8 mouse cellular contexts compared by ENCODE assay signal in genomic region chr13:37562652-37563051, GRCm38 (mm10).
DNase-seq lines count a peak whose midpoint lies in the region; ATAC-seq and TF ChIP-seq lines count a peak whose summit lies in the region.

No protein-coding gene starts in this region.

- no peaks in the 10 kb centered on the region for H3K27me3 ChIP-seq in hindbrain, embryonic 13.5 days
- H3K27me3 ChIP-seq in hindbrain, embryonic 16.5 days (replicated peaks; ENCODE audit: control insufficient read depth, insufficient read depth, low read length): no peaks in the 10 kb centered on the region
- no peaks in the 10 kb centered on the region for H3K27me3 ChIP-seq in limb, embryonic 13.5 days
- no peaks in the 10 kb centered on the region for H3K27me3 ChIP-seq in neural tube, embryonic 15.5 days (replicated peaks)
- no peaks in the 10 kb centered on the region for H3K27me3 ChIP-seq in cerebellum, adult 2 months (ENCODE audit: control insufficient read depth, insufficient read depth, low read length)

- no peak overlapping the region for H3K4me2 ChIP-seq in hindbrain, embryonic 13.5 days
- no peak overlapping the region for H3K4me2 ChIP-seq in hindbrain, embryonic 16.5 days (ENCODE audit: low read length)
- H3K4me2 ChIP-seq in limb, embryonic 13.5 days (replicated peaks): no peak overlapping the region
- no peak overlapping the region for H3K4me2 ChIP-seq in neural tube, embryonic 15.5 days

- H3K9me3 ChIP-seq in hindbrain, embryonic 13.5 days: no peaks in the 10 kb centered on the region
- no peaks in the 10 kb centered on the region for H3K9me3 ChIP-seq in hindbrain, embryonic 16.5 days (ENCODE audit: control insufficient read depth, low read length)
- H3K9me3 ChIP-seq in limb, embryonic 13.5 days: no peaks in the 10 kb centered on the region
- H3K9me3 ChIP-seq in neural tube, embryonic 15.5 days (replicated peaks): no peaks in the 10 kb centered on the region

- ATAC-seq in hindbrain, embryonic 13.5 days (ENCODE audit: low FRiP score): no peak; the same call in 1 of the 2 replicates
- ATAC-seq in hindbrain, embryonic 16.5 days: no peak; the same call in 1 of the 2 replicates
- ATAC-seq in limb, embryonic 13.5 days (ENCODE audit: low FRiP score, low read depth): peak; percentile 45; the same call in 1 of the 2 replicates
- ATAC-seq in neural tube, embryonic 15.5 days (ENCODE audit: low FRiP score): no peak
- no peak for ATAC-seq in erythroid progenitor cell, adult 5-6 weeks (replicated peaks; ENCODE audit: low FRiP score, poor library complexity, severe bottlenecking)

- H3K36me3 ChIP-seq in hindbrain, embryonic 13.5 days: no peaks in the 10 kb centered on the region
- H3K36me3 ChIP-seq in hindbrain, embryonic 16.5 days (ENCODE audit: control insufficient read depth, insufficient read depth, low read length): no peaks in the 10 kb centered on the region
- H3K36me3 ChIP-seq in limb, embryonic 13.5 days: no peaks in the 10 kb centered on the region
- no peaks in the 10 kb centered on the region for H3K36me3 ChIP-seq in neural tube, embryonic 15.5 days

- H3K27ac ChIP-seq in hindbrain, embryonic 13.5 days: peak overlapping the region; percentile 36; the same call in 1 of the 2 replicates
- no peak overlapping the region for H3K27ac ChIP-seq in hindbrain, embryonic 16.5 days (ENCODE audit: low read depth, low read length)
- H3K27ac ChIP-seq in limb, embryonic 13.5 days: peak overlapping the region; percentile 55; the same call in 1 of the 2 replicates
- H3K27ac ChIP-seq in neural tube, embryonic 15.5 days (replicated peaks): 0 out of 2 replicates have a peak overlapping the region, but pooled peaks have one; percentile 3
- H3K27ac ChIP-seq in cerebellum, adult 2 months (ENCODE audit: insufficient read depth, low read length): no peak overlapping the region

- no peak for TF ChIP-seq POLR2A in cerebellum, adult 2 months (IDR thresholded peaks at IDR 0.05; ENCODE audit: borderline replicate concordance, insufficient read depth, low read length)

- H3K9ac ChIP-seq in hindbrain, embryonic 13.5 days: no peak overlapping the region
- H3K9ac ChIP-seq in hindbrain, embryonic 16.5 days (ENCODE audit: low read depth, low read length): no peak overlapping the region
- no peak overlapping the region for H3K9ac ChIP-seq in limb, embryonic 13.5 days
- no peak overlapping the region for H3K9ac ChIP-seq in neural tube, embryonic 15.5 days (replicated peaks)

- no peak overlapping the region for H3K4me3 ChIP-seq in hindbrain, embryonic 13.5 days
- no peak overlapping the region for H3K4me3 ChIP-seq in hindbrain, embryonic 16.5 days (ENCODE audit: low read length)
- no peak overlapping the region for H3K4me3 ChIP-seq in limb, embryonic 13.5 days
- no peak overlapping the region for H3K4me3 ChIP-seq in neural tube, embryonic 15.5 days (replicated peaks)
- H3K4me3 ChIP-seq in cerebellum, adult 2 months (replicated peaks; ENCODE audit: insufficient read depth, low read depth, low read length): no peak overlapping the region

- 37% methylated on average over 5 of the region's 5 CpGs for WGBS in hindbrain, embryonic 13.5 days
- WGBS in hindbrain, embryonic 16.5 days: 41% methylated on average over 5 of the region's 5 CpGs
- WGBS in limb, embryonic 13.5 days: 4% methylated on average over 5 of the region's 5 CpGs
- 18% methylated on average over 5 of the region's 5 CpGs for WGBS in neural tube, embryonic 15.5 days
- 41% methylated on average over 5 of the region's 5 CpGs for WGBS in cerebellum, adult 2 months

- no peak for TF ChIP-seq CTCF in cerebellum, adult 2 months (IDR thresholded peaks at IDR 0.05; ENCODE audit: borderline replicate concordance, insufficient read depth, low read depth, low read length)

- peak; percentile 58 for DNase-seq in embryo, embryonic 10.5 days (ENCODE audit: low spot score)
- DNase-seq in heart, postnatal 4 days: peak; percentile 71
- no peak for DNase-seq in cerebellum, adult 2 months

- H3K4me1 ChIP-seq in hindbrain, embryonic 13.5 days (replicated peaks): peaks cover 25% of the 10 kb centered on the region
- peaks cover 6% of the 10 kb centered on the region; the same call in 1 of the 2 replicates for H3K4me1 ChIP-seq in hindbrain, embryonic 16.5 days (ENCODE audit: control insufficient read depth, insufficient read depth, low read depth, low read length)
- peaks cover 38% of the 10 kb centered on the region for H3K4me1 ChIP-seq in limb, embryonic 13.5 days
- peaks cover 22% of the 10 kb centered on the region for H3K4me1 ChIP-seq in neural tube, embryonic 15.5 days
- no peaks in the 10 kb centered on the region for H3K4me1 ChIP-seq in cerebellum, adult 2 months (ENCODE audit: control insufficient read depth, insufficient read depth, low read length)

Comparison
In these comparisons a context has a peak if more than half of its experiments do, and no peak if none do; other contexts are left out.
1. H3K27ac ChIP-seq: peak in hindbrain, embryonic 13.5 days (single experiment), limb, embryonic 13.5 days (single experiment) and neural tube, embryonic 15.5 days (single experiment); none in hindbrain, embryonic 16.5 days (single experiment) and cerebellum, adult 2 months (single experiment).
2. DNase-seq: peak in embryo, embryonic 10.5 days (single experiment) and heart, postnatal 4 days (single experiment); none in cerebellum, adult 2 months (0 of 2).